Mouse (Mus musculus) stomach, embryonic 16.5 days (tissue): ENCODE measurements around the gene Magix. TPM values are rescaled to one million over a fixed set of nuclear protein-coding genes. Genes with fewer than 3 reads are reported as not detected.

Experiments
- ATAC-seq: fragments of 200-750 bp; cut with Nextera tagmentation; 2 replicates; pipeline ENCODE4 v1.8.0; 2017; ENCODE audit warnings: moderate number of reproducible peaks, moderate TSS enrichment; ENCODE audit not compliant: insufficient read depth, low FRiP score
- H3K27ac ChIP-seq: fragments of 300-500 bp; sonication (generic); 2 replicates; pipeline ENCODE4 v1.5.1; 2014; ENCODE audit warnings: low read length
- H3K27me3 ChIP-seq: fragments of 300-500 bp; sonication (generic); 2 replicates; pipeline ENCODE4 v1.6.1; 2014; ENCODE audit warnings: low read length, control low read depth, mixed read lengths; ENCODE audit not compliant: control insufficient read depth, insufficient read depth
- H3K36me3 ChIP-seq: fragments of 300-500 bp; sonication (generic); 2 replicates; pipeline ENCODE4 v1.6.1; 2014; ENCODE audit warnings: low read length; ENCODE audit not compliant: control insufficient read depth, insufficient read depth
- H3K4me1 ChIP-seq: fragments of 300-500 bp; sonication (generic); 2 replicates; pipeline ENCODE4 v1.6.1; 2014; ENCODE audit warnings: low read length, control low read depth, mixed read lengths; ENCODE audit not compliant: control insufficient read depth, insufficient read depth
- H3K4me2 ChIP-seq: fragments of 300-500 bp; sonication (generic); 2 replicates; pipeline ENCODE4 v1.6.1; 2014; ENCODE audit warnings: low read depth, low read length, mixed read lengths
- H3K4me3 ChIP-seq: fragments of 300-500 bp; sonication (generic); replicated peaks from 2 replicates; pipeline ENCODE4 v1.5.1; 2014; ENCODE audit warnings: mild to moderate bottlenecking, low read length
- H3K9ac ChIP-seq: fragments of 300-500 bp; sonication (generic); 2 replicates; pipeline ENCODE4 v1.6.1; 2014; ENCODE audit warnings: low read length
- H3K9me3 ChIP-seq: fragments of 300-500 bp; sonication (generic); replicated peaks from 2 replicates; pipeline ENCODE4 v1.6.1; 2016; ENCODE audit warnings: low read length, control low read depth; ENCODE audit not compliant: control insufficient read depth
- WGBS: fragments of 180-500 bp; shearing (Covaris S2); extraction: QIAGEN DNeasy Blood & Tissue Kit; methylation state at CpG from one replicate; pipeline ENCODE4 v1.1.7; 2014; 5-methylcytosine and 5-hydroxymethylcytosine counted together
- polyA plus RNA-seq: library from polyadenylated mRNA; unstranded; fragments of >200 nt; fragmentation: Nextera tagmentation; extraction: Ambion mirVana; gene quantifications from 2 replicates; pipeline ENCODE4 v1.2.1, GENCODE M21; 2015

Magix gene
- 0.80 and 0.87 TPM in 2 replicates for polyA plus RNA-seq

GRCm38 (mm10) chrX:7680864-7681263 lies at the start of gene Magix:
TSS of gene Magix (minus strand) at chrX:7681251.
- H3K27me3 ChIP-seq = no peaks in the 10 kb centered on the region
- peak within 1 kb of the TSS; percentile 40 for H3K4me3 ChIP-seq
- peak within 1 kb of the TSS; percentile 58 for H3K4me2 ChIP-seq
- H3K27ac ChIP-seq = no peak within 1 kb of the TSS
- 66% methylated on average over 14 of the region's 14 CpGs for WGBS
- H3K9me3 ChIP-seq = no peaks in the 10 kb centered on the region
- H3K9ac ChIP-seq = peak within 1 kb of the TSS; percentile 55; the same call in 1 of the 2 replicates
- no peak for ATAC-seq
- no peaks in the 10 kb centered on the region for H3K4me1 ChIP-seq
- H3K36me3 ChIP-seq = no peaks in the 10 kb centered on the region

- Histone ChIP-seq H3K27me3 (no peaks in the 10 kb centered on the region), H3K27ac (no peak overlapping the region), H3K4me1 (no peaks in the 10 kb centered on the region), H3K36me3 (no peaks in the 10 kb centered on the region; the same call in none of the 2 replicates), H3K9ac (peak overlapping the region; percentile 69), H3K9me3 (no peaks in the 10 kb centered on the region), H3K4me3 (peak overlapping the region; percentile 56), H3K4me2 (peak overlapping the region; percentile 53)
- ATAC-seq = peak; percentile 7; the same call in 1 of the 2 replicates
- 30% methylated on average over 4 of the region's 4 CpGs for WGBS
Measured at GRCm38 (mm10) chrX:7728922-7729265, 47.8 kb upstream of the Magix start.

GRCm38 (mm10) chrX:7728215-7728921 lies 47.3 kb upstream of the Magix start, which contains the start of gene Praf2:
TSS of gene Praf2 (plus strand) at chrX:7728439.
- Histone ChIP-seq H3K27me3 (no peaks in the 10 kb centered on the region), H3K4me2 (peak within 1 kb of the TSS; percentile 53), H3K27ac (peak within 1 kb of the TSS; percentile 80), H3K9ac (peak within 1 kb of the TSS; percentile 69), H3K4me1 (no peaks in the 10 kb centered on the region), H3K4me3 (peak within 1 kb of the TSS; percentile 56), H3K9me3 (no peaks in the 10 kb centered on the region), H3K36me3 (no peaks in the 10 kb centered on the region; the same call in none of the 2 replicates)
- 15% methylated on average over 42 of the region's 42 CpGs for WGBS
- ATAC-seq = peak; percentile 92

- H3K9ac ChIP-seq = no peak overlapping the region
- no peak for ATAC-seq
- H3K9me3 ChIP-seq = no peaks in the 10 kb centered on the region
- no peak overlapping the region for H3K4me2 ChIP-seq
- H3K4me3 ChIP-seq = no peak overlapping the region
- no peaks in the 10 kb centered on the region for H3K27me3 ChIP-seq
- no peaks in the 10 kb centered on the region; the same call in none of the 2 replicates for H3K36me3 ChIP-seq
- peaks cover 4% of the 10 kb centered on the region; the same call in 1 of the 2 replicates for H3K4me1 ChIP-seq
- no peak overlapping the region for H3K27ac ChIP-seq
- WGBS = 89% methylated on average over 13 of the region's 13 CpGs
Measured at GRCm38 (mm10) chrX:7727176-7727575, 46.1 kb upstream of the Magix start.

GRCm38 (mm10) chrX:7725841-7726240 lies 44.8 kb upstream of the Magix start:
- ATAC-seq = no peak
- Histone ChIP-seq H3K36me3 (no peaks in the 10 kb centered on the region; the same call in none of the 2 replicates), H3K4me1 (peaks cover 4% of the 10 kb centered on the region; the same call in 1 of the 2 replicates), H3K27me3 (no peaks in the 10 kb centered on the region), H3K4me2 (no peak overlapping the region), H3K9ac (no peak overlapping the region), H3K4me3 (no peak overlapping the region), H3K27ac (no peak overlapping the region), H3K9me3 (no peaks in the 10 kb centered on the region)
- 87% methylated on average over 12 of the region's 12 CpGs for WGBS

- H3K27ac ChIP-seq = no peak overlapping the region
- peaks cover 4% of the 10 kb centered on the region; the same call in 1 of the 2 replicates for H3K4me1 ChIP-seq
- no peaks in the 10 kb centered on the region; the same call in none of the 2 replicates for H3K36me3 ChIP-seq
- H3K9me3 ChIP-seq = no peaks in the 10 kb centered on the region
- no peak for ATAC-seq
- no peak overlapping the region for H3K4me3 ChIP-seq
- H3K27me3 ChIP-seq = no peaks in the 10 kb centered on the region
- H3K9ac ChIP-seq = no peak overlapping the region
- H3K4me2 ChIP-seq = no peak overlapping the region
- 77% methylated on average over 7 of the region's 7 CpGs for whole genome bisulfite sequencing
Measured at GRCm38 (mm10) chrX:7724135-7724534, 43.1 kb upstream of the Magix start.

GRCm38 (mm10) chrX:7722691-7723090 lies 41.6 kb upstream of the Magix start:
- H3K27ac ChIP-seq = no peak overlapping the region
- peak overlapping the region; percentile 65 for H3K4me2 ChIP-seq
- H3K4me1 ChIP-seq = peaks cover 4% of the 10 kb centered on the region; the same call in 1 of the 2 replicates
- no peaks in the 10 kb centered on the region; the same call in none of the 2 replicates for H3K36me3 ChIP-seq
- no peak for ATAC-seq
- 9% methylated on average over 4 of the region's 4 CpGs for WGBS
- H3K4me3 ChIP-seq = peak overlapping the region; percentile 66
- no peaks in the 10 kb centered on the region for H3K9me3 ChIP-seq
- no peaks in the 10 kb centered on the region for H3K27me3 ChIP-seq
- H3K9ac ChIP-seq = peak overlapping the region; percentile 77

GRCm38 (mm10) chrX:7722282-7722611 lies 41.2 kb upstream of the Magix start:
- Histone ChIP-seq H3K27me3 (no peaks in the 10 kb centered on the region), H3K27ac (peak overlapping the region; percentile 98), H3K9ac (peak overlapping the region; percentile 77), H3K4me3 (peak overlapping the region; percentile 66), H3K4me1 (peaks cover 4% of the 10 kb centered on the region; the same call in 1 of the 2 replicates), H3K4me2 (peak overlapping the region; percentile 65), H3K9me3 (no peaks in the 10 kb centered on the region), H3K36me3 (no peaks in the 10 kb centered on the region; the same call in none of the 2 replicates)
- 11% methylated on average over 11 of the region's 11 CpGs for WGBS
- no peak for ATAC-seq

GRCm38 (mm10) chrX:7721514-7722281 lies 40.6 kb upstream of the Magix start, which contains the start of gene Gm45208:
TSS of gene Gm45208 (plus strand) at chrX:7722245.
- no peaks in the 10 kb centered on the region; the same call in 1 of the 2 replicates for H3K36me3 ChIP-seq
- peaks cover 4% of the 10 kb centered on the region; the same call in 1 of the 2 replicates for H3K4me1 ChIP-seq
- peak within 1 kb of the TSS; percentile 65 for H3K4me2 ChIP-seq
- 16% methylated on average over 22 of the region's 22 CpGs for WGBS
- H3K27ac ChIP-seq = peak within 1 kb of the TSS; percentile 98
- peak within 1 kb of the TSS; percentile 77 for H3K9ac ChIP-seq
- ATAC-seq = peak; percentile 90
- peak within 1 kb of the TSS; percentile 66 for H3K4me3 ChIP-seq
- no peaks in the 10 kb centered on the region for H3K27me3 ChIP-seq
- H3K9me3 ChIP-seq = no peaks in the 10 kb centered on the region
